Mouse (Mus musculus) MEL (cell line): ENCODE results near the gene E2f2. TPM values are rescaled to one million over a fixed set of nuclear protein-coding genes. Genes with fewer than 3 reads are reported as not detected.
A peak's percentile ranks its signal among the peaks of the same experiment; 100 is the strongest.

Experiments
- DNase-seq: peaks from one replicate; pipeline ENCODE4 v3.0.0; 2011; ENCODE audit warnings: low read depth, low spot score
- H3K27ac ChIP-seq: 2 replicates; pipeline ENCODE4 v1.5.1; 2012; ENCODE audit warnings: low read depth, mild to moderate bottlenecking, control low read depth, low read length, moderate library complexity; ENCODE audit not compliant: control insufficient read depth
- H3K27me3 ChIP-seq, 2 experiments: fragments of 150-350 bp in 1 of 2; sonication (generic) in 1 of 2; 2 replicates each; pipeline ENCODE4 v1.6.1; 2012; ENCODE audit warnings: low read length in 2 of 2, mild to moderate bottlenecking in 2 of 2, improper control_type of control experiment in 1 of 2, moderate library complexity in 1 of 2; ENCODE audit not compliant: insufficient read depth in 2 of 2, control insufficient read depth in 1 of 2
- H3K36me3 ChIP-seq, 2 experiments: 2 replicates each; pipeline ENCODE4 v1.6.1; 2012 to 2014; ENCODE audit warnings: low read length in 2 of 2, improper control_type of control experiment in 1 of 2, inconsistent platforms in 1 of 2, mild to moderate bottlenecking in 1 of 2; ENCODE audit not compliant: insufficient read depth in 2 of 2, control insufficient read depth in 1 of 2
- H3K4me1 ChIP-seq, 2 experiments: fragments of 150-350 bp in 1 of 2; sonication (generic) in 1 of 2; 2 replicates each; pipeline ENCODE4 v1.6.1; 2012; ENCODE audit warnings: low read length in 2 of 2, improper control_type of control experiment in 1 of 2, mild to moderate bottlenecking in 1 of 2; ENCODE audit not compliant: insufficient read depth in 2 of 2, control insufficient read depth in 1 of 2
- H3K4me3 ChIP-seq, 2 experiments: fragments of 150-350 bp in 1 of 2; sonication (generic) in 1 of 2; 2 replicates each; pipeline ENCODE4 v1.5.1; 2012; ENCODE audit warnings: low read depth in 2 of 2, low read length in 2 of 2, mild to moderate bottlenecking in 2 of 2, moderate library complexity in 2 of 2, control low read depth in 1 of 2, improper control_type of control experiment in 1 of 2; ENCODE audit not compliant: control insufficient read depth in 1 of 2, insufficient read depth in 1 of 2
- H3K79me2 ChIP-seq: 2 replicates; pipeline ENCODE4 v1.6.1; 2012; ENCODE audit warnings: mild to moderate bottlenecking, low read length, moderate library complexity; ENCODE audit not compliant: control insufficient read depth, poor library complexity, insufficient read depth
- H3K9ac ChIP-seq: 2 replicates; pipeline ENCODE4 v1.6.1; 2012; ENCODE audit warnings: low read depth, mild to moderate bottlenecking, control low read depth, low read length, moderate library complexity; ENCODE audit not compliant: control insufficient read depth, poor library complexity, severe bottlenecking
- H3K9me3 ChIP-seq: fragments of 150-350 bp; sonication (generic); replicated peaks from 2 replicates; pipeline ENCODE4 v1.6.1; 2012; ENCODE audit warnings: mild to moderate bottlenecking, low read length, improper control_type of control experiment, moderate library complexity; ENCODE audit not compliant: insufficient read depth
- CHD1 ChIP-seq: IDR thresholded peaks from 2 replicates; pipeline ENCODE4 v1.6.1; 2012; ENCODE audit warnings: low read depth, mild to moderate bottlenecking, inconsistent platforms, low read length, improper control_type of control experiment
- CHD2 ChIP-seq: IDR thresholded peaks from 2 replicates; pipeline ENCODE4 v1.6.1; 2011; ENCODE audit warnings: low read length, improper control_type of control experiment
- CTCF ChIP-seq, 3 experiments: IDR thresholded peaks in 2 of 3; conservative IDR thresholded peaks in 1 of 3; 2 replicates each; pipeline ENCODE4 v1.5.1; 2011 to 2012; ENCODE audit warnings: low read length in 3 of 3, low read depth in 2 of 3, mild to moderate bottlenecking in 2 of 3, improper control_type of control experiment in 1 of 3, inconsistent platforms in 1 of 3, mixed read lengths in 1 of 3, moderate library complexity in 1 of 3; ENCODE audit not compliant: control insufficient read depth in 1 of 3, insufficient read depth in 1 of 3, poor library complexity in 1 of 3, severe bottlenecking in 1 of 3
- E2F4 ChIP-seq: IDR thresholded peaks from 2 replicates; pipeline ENCODE4 v1.6.1; 2011; ENCODE audit warnings: low read depth, low read length, improper control_type of control experiment, borderline replicate concordance
- ETS1 ChIP-seq: IDR thresholded peaks from 2 replicates; pipeline ENCODE4 v1.6.1; 2012; ENCODE audit warnings: low read depth, mild to moderate bottlenecking, inconsistent platforms, low read length, improper control_type of control experiment, moderate library complexity
- HCFC1 ChIP-seq: IDR thresholded peaks from 2 replicates; pipeline ENCODE4 v1.6.1; 2012; ENCODE audit warnings: low read depth, mild to moderate bottlenecking, inconsistent platforms, low read length, improper control_type of control experiment, moderate library complexity
- JUND ChIP-seq: IDR thresholded peaks from 2 replicates; pipeline ENCODE4 v1.6.1; 2011; ENCODE audit warnings: low read depth, mild to moderate bottlenecking, improper control_type of control experiment, low read length
- MXI1 ChIP-seq: IDR thresholded peaks from 2 replicates; pipeline ENCODE4 v1.6.1; 2011; ENCODE audit warnings: mild to moderate bottlenecking, low read depth, low read length, improper control_type of control experiment
- MYB ChIP-seq: IDR thresholded peaks from 2 replicates; pipeline ENCODE4 v1.6.1; 2011; ENCODE audit warnings: mild to moderate bottlenecking, low read depth, low read length, improper control_type of control experiment
- NRF1 ChIP-seq: IDR thresholded peaks from 2 replicates; pipeline ENCODE4 v1.6.1; 2014; ENCODE audit warnings: low read depth, mild to moderate bottlenecking, inconsistent platforms, low read length, improper control_type of control experiment, moderate library complexity; ENCODE audit not compliant: poor library complexity, insufficient read depth, severe bottlenecking
- POLR2AphosphoS2 ChIP-seq: IDR thresholded peaks from 2 replicates; pipeline ENCODE4 v1.6.1; 2011; ENCODE audit warnings: low read length, improper control_type of control experiment
- POLR2AphosphoS5 ChIP-seq: IDR thresholded peaks from 2 replicates; pipeline ENCODE4 v1.6.1; 2012; ENCODE audit warnings: low read depth, borderline replicate concordance, mild to moderate bottlenecking, inconsistent platforms, low read length, moderate library complexity, mixed read lengths
- RAD21 ChIP-seq: IDR thresholded peaks from 2 replicates; pipeline ENCODE4 v1.6.1; 2011; ENCODE audit warnings: mild to moderate bottlenecking, low read depth, low read length, improper control_type of control experiment
- RCOR1 ChIP-seq: IDR thresholded peaks from 2 replicates; pipeline ENCODE4 v1.6.1; 2012; ENCODE audit warnings: low read depth, mild to moderate bottlenecking, inconsistent platforms, low read length, improper control_type of control experiment
- SIN3A ChIP-seq: IDR thresholded peaks from 2 replicates; pipeline ENCODE4 v1.6.1; 2012; ENCODE audit warnings: low read length, improper control_type of control experiment, inconsistent platforms
- SMC3 ChIP-seq: IDR thresholded peaks from 2 replicates; pipeline ENCODE4 v1.6.1; 2011; ENCODE audit warnings: low read depth, low read length, improper control_type of control experiment
- TCF12 ChIP-seq: IDR thresholded peaks from 2 replicates; pipeline ENCODE4 v1.6.1; 2014; ENCODE audit warnings: low read depth, mild to moderate bottlenecking, inconsistent platforms, low read length, improper control_type of control experiment, moderate library complexity
- UBTF ChIP-seq: IDR thresholded peaks from 2 replicates; pipeline ENCODE4 v1.6.1; 2012; ENCODE audit warnings: low read depth, mild to moderate bottlenecking, inconsistent platforms, low read length, improper control_type of control experiment, moderate library complexity, borderline replicate concordance; ENCODE audit not compliant: insufficient read depth
- ZC3H11A ChIP-seq: IDR thresholded peaks from 2 replicates; pipeline ENCODE4 v1.6.1; 2012; ENCODE audit warnings: low read depth, mild to moderate bottlenecking, inconsistent platforms, low read length, improper control_type of control experiment
- ZKSCAN1 ChIP-seq: IDR thresholded peaks from 2 replicates; pipeline ENCODE4 v1.6.1; 2012; ENCODE audit warnings: low read depth, mild to moderate bottlenecking, inconsistent platforms, low read length, improper control_type of control experiment, moderate library complexity
- polyA plus RNA-seq, 2 experiments: library from polyadenylated mRNA; stranded (reverse) in 1 of 2; unstranded in 1 of 2; fragments of >175 nt in 1 of 2; fragments of >200 nt in 1 of 2; gene quantifications; 2 replicates each; pipeline versions ENCODE4 v1.2.1 to v1.2.4; 2012; ENCODE audit warnings: low replicate concordance in 2 of 2, low read depth in 1 of 2; ENCODE audit not compliant: insufficient read length in 2 of 2, insufficient read depth in 1 of 2, missing spikeins in 1 of 2
- total RNA-seq: library from RNA; depleted of rRNA; stranded (reverse); fragments of 300-350 nt; gene quantifications from 2 replicates; pipeline ENCODE4 v1.2.3, GENCODE M21; 2012

The E2f2 gene
- total and polyA plus RNA-seq, 3 experiments, result 11.2 to 25.4 TPM; not detected in 1

- TF ChIP-seq MXI1 (no peak), POLR2AphosphoS5 (no peak), ETS1 (no peak), CHD1 (no peak), UBTF (no peak), HCFC1 (no peak), MYB (no peak), JUND (no peak)
- H3K36me3 ChIP-seq, result no peaks in the 10 kb centered on the region
- no peaks in the 10 kb centered on the region for H3K4me1 ChIP-seq
- H3K79me2 ChIP-seq, result no peaks in the 10 kb centered on the region
- no peak for DNase-seq
- no peak overlapping the region for H3K9ac ChIP-seq
- no peak overlapping the region for H3K4me3 ChIP-seq
- H3K27me3 ChIP-seq, result no peaks in the 10 kb centered on the region
- no peak overlapping the region for H3K27ac ChIP-seq
- no peaks in the 10 kb centered on the region for H3K9me3 ChIP-seq
Measured at GRCm38 (mm10) chr4:136239111-136239510, 66.9 kb downstream of the E2f2 start.

GRCm38 (mm10) chr4:136239622-136240021 is 67.4 kb downstream of the E2f2 start:
- H3K27me3 ChIP-seq, result peaks cover 0 to 3% of the 10 kb centered on the region in 2 experiments; a peak in 1 of 4 replicates
- H3K4me1 ChIP-seq, result no peaks in the 10 kb centered on the region
- no peaks in the 10 kb centered on the region for H3K9me3 ChIP-seq
- no peak overlapping the region for H3K4me3 ChIP-seq
- peak; percentile 86 for DNase-seq
- no peaks in the 10 kb centered on the region for H3K36me3 ChIP-seq
- H3K27ac ChIP-seq, result no peak overlapping the region
- TF ChIP-seq UBTF (no peak), TCF12 (no peak), HCFC1 (no peak), CTCF (IDR thresholded peaks at IDR 0.05 in 2 of 3, conservative IDR thresholded peaks at IDR 0.05 in 1 of 3; ENCODE audit: control insufficient read depth in 1 of 3, insufficient read depth in 1 of 3, low read depth in 2 of 3, low read length in 3 of 3, poor library complexity in 1 of 3, severe bottlenecking in 1 of 3) (peak; percentile 72 to 82 (median 78)), ZKSCAN1 (no peak), SIN3A (peak; percentile 52), E2F4 (no peak), CHD2 (no peak), SMC3 (peak; percentile 78), RAD21 (peak; percentile 35), NRF1 (no peak), RCOR1 (no peak), POLR2AphosphoS5 (no peak), POLR2AphosphoS2 (no peak), ZC3H11A (0 out of 2 replicates have a peak, but pooled peaks have one; percentile 12)
- no peaks in the 10 kb centered on the region for H3K79me2 ChIP-seq
- H3K9ac ChIP-seq, result no peak overlapping the region
